Mouse (Mus musculus): ENCODE measurements around the gene Lactb. TPM values are rescaled to one million over a fixed set of nuclear protein-coding genes. Genes with fewer than 3 reads are reported as not detected.
A peak's percentile ranks its signal among the peaks of the same experiment; 100 is the strongest.

Lactb gene
- total RNA-seq, 2 experiments from 2014 or later = 18.8 to 21.7 TPM

DNA sequence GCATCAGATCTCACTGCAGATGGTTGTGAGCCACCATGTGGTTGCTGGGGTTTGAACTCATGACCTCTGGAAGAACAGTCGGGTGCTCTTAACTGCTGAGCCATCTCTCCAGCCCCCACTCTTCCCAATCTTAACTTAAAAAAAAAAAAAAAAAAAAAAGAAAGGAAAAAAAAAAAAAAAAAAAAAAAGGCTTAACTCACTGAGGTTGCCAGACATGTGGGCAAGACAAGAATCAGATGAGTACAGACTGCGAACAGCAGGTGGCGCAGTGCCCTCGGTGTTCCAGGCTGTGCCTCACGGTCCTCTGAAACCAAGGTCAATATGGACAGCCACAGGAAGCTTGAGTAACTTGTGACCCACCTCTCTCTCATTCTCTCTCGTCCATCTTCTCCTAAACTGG lies 25.8 kb upstream of the Lactb start:
- intact Hi-C loops (cut with DNase I) = loop anchor here (1.0 kb wide), 2 partner anchors 43 to 212 kb away; no protein-coding TSS in a partner anchor
- no peak overlapping the region for H3K4me3 ChIP-seq
- no peak overlapping the region for H3K27ac ChIP-seq
- peak; percentile 55 to 72 for DNase-seq (ENCODE audit: extremely low spot score in 1 of 2, low spot score in 2 of 2)
- TF ChIP-seq CTCF (IDR thresholded peaks at IDR 0.05) = peak; percentile 55

DNA sequence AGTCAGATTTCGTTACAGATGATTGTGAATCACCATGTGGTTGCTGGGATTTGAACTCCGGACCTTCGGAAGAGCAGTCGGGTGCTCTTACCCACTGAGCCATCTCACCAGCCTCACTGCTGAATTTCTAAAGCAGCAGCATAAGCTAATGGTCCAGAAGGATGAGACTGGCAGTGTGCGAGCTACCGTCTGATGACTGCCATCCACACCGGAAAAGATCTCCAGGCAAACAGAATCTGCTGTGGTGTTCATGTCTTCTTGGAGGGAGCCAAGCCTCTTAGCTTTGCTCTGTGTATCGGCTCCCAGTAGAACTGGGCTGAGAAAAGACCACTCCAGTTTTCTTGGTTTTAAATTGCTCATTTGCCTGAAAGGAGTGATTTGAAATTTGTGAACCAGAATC lies 24.4 kb upstream of the Lactb start:
- H3K27ac ChIP-seq = no peak overlapping the region
- no peak overlapping the region for H3K4me3 ChIP-seq
- intact Hi-C loops (cut with DNase I) = no loop called here
- no peak for DNase-seq (ENCODE audit: extremely low spot score in 1 of 2, low spot score in 2 of 2)
- TF ChIP-seq CTCF (IDR thresholded peaks at IDR 0.05) = no peak

DNA sequence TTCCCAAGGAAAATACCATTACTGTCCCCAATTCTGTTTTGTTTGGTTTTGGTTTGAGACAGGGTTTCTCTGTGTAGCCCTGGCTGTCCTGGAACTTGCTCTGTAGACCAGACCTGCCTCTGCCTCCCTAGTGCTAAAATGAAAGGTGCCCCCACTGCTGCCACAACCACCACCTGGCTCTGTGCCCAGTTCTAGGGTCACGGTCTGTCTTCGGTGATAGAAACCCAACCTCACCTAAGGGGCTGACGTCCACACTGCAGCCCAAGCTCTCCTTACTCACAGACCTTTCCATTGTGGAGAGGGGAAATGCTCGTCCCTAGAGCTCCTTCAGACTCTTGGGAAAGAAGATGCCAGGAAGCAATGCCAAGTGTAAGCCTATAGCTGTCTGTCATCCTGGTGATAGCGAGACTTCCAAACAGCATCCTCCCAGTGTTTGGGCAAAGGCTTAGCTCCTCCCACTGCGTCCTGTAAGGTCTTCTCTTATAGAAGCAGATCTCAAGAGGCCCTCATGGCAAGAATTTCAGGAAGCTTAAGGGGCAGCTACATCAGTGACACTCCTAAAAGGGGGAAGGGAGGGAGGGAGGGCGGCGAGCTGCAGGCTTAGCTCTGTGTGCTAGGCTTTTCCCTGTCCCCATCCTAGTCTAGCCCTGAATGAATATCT lies 16.6 kb upstream of the Lactb start:
- no peak for TF ChIP-seq CTCF (IDR thresholded peaks at IDR 0.05)
- intact Hi-C loops (cut with DNase I) = no loop called here
- Histone ChIP-seq H3K4me3 (no peak overlapping the region), H3K27ac (no peak overlapping the region)
- DNase-seq (ENCODE audit: extremely low spot score in 1 of 2, low spot score in 2 of 2) = no peak

DNA sequence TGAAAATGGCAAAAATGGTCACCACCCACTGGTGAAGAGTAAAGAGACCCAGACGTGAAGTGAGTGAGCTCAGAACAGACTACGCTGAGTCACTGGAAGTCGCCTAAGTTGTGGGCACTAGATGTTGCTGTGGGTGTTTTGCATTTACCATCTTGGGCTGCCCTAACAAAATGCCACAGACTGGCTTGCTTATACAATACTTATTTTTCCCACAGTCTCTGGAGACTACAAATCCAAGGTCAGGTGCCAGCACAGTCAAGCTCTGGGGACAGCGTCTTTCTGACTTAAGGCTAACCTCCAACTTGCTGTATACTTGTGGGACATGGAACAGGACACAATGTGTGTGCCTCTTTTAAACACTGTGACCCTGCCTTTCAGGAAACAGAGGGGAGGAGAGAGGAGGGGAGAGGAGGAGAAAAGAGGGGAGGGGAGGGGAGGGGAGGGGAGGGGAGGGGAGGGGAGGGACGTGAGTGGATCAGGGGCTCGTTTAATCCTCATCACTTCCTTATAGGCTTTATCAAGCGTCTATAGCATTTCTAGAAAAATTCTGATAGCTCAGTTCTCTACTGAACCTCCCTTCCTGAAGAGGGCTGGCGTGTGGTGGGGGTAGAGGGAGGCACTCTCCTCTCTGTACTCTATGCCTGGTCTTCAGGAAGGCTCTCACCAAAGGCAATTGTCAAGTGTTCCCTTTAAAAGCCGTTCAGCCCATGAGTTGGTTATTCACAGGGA lies 15.9 kb upstream of the Lactb start:
- no peak overlapping the region for H3K27ac ChIP-seq
- no peak overlapping the region for H3K4me3 ChIP-seq
- DNase-seq (ENCODE audit: extremely low spot score in 1 of 2, low spot score in 2 of 2) = no peak
- no peak for TF ChIP-seq CTCF (IDR thresholded peaks at IDR 0.05)
- intact Hi-C loops (cut with DNase I) = no loop called here

DNA sequence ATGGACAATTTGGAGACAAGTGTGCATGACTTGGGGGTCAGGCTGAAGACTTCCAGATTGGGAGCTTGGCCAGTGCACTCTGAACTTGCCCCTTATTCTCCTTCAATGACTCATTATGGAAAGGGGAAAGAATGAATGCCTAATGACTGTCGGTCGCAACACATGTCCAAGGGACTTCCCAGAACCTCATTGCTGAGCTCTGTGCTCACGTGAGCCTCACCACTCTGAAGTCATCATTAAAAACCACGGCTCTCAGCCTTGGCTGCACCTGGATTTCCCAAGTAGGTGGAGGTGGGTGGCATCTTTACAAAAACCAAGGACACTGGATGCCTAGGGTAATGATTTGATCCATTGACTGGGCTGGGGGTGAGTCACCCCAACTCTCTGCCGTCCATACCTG lies 14.8 kb upstream of the Lactb start:
- peak overlapping the region; percentile 24; the same call in 1 of the 2 replicates for H3K27ac ChIP-seq
- intact Hi-C loops (cut with DNase I) = no loop called here
- no peak for TF ChIP-seq CTCF (IDR thresholded peaks at IDR 0.05)

DNA sequence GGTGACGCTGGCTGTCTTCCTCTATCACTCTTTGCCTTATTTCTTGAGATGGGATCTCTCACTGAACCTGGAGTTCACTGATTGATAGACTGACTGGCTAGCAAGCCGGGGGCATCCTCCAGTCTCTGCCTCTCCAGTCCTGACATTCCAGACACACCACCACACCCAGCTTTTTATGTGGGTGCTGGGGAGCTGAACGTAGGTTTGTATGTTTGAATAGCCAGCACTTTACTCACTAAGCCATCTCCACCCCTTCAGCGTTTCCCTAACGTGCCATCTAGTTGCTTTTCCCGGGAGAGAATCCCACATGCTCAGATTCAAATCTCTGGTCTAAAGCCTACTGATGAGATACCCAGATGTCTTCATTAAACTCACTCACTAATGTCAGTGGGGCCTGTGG lies 14.3 kb upstream of the Lactb start:
- no peak for DNase-seq (ENCODE audit: extremely low spot score in 1 of 2, low spot score in 2 of 2)
- Histone ChIP-seq H3K4me3 (no peak overlapping the region), H3K27ac (peak overlapping the region; percentile 68)
- intact Hi-C loops (cut with DNase I) = loop anchor here (10.0 kb wide), 1 partner anchor 475 kb away; the partner anchor contains the start of gene Fbxl22
- TF ChIP-seq CTCF (IDR thresholded peaks at IDR 0.05) = no peak

More for the DNA sequence above, 14.8 kb upstream of the Lactb start:
- H3K4me3 ChIP-seq = no peak overlapping the region
- no peak for DNase-seq (ENCODE audit: extremely low spot score in 1 of 2, low spot score in 2 of 2)

DNA sequence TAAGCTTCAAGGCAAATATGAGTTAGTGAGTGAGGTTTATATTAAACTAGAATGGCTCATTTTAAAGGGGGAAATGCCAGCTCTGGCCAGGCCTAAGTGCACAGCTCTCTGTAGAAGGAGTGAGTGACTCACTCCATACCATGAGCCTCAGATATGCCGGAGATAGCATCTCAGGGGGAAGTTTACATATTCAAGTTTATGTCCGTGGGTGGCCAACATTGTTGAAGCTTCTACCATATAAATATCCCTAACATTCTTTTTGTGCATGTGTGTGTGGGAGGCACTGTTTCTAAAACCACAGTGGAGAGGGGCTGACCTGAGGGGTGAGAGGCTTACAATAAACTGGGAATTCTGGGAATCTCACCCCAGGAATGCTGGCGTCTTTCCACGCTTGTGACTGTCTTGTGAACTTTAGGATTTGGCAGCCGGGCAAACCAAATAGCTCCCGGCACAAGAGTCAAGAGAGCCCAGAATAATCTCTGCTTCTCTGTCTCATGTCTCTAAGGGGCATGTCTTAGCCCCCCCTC lies 13.7 kb upstream of the Lactb start:
- intact Hi-C loops (cut with DNase I) = loop anchor here (10.0 kb wide), 1 partner anchor 474 kb away; the partner anchor contains the start of gene Fbxl22
- TF ChIP-seq CTCF (IDR thresholded peaks at IDR 0.05) = no peak
- peak overlapping the region; percentile 68 for H3K27ac ChIP-seq
- DNase-seq (ENCODE audit: extremely low spot score in 1 of 2, low spot score in 2 of 2) = peak in 1 of 2 experiments; percentile 29
- H3K4me3 ChIP-seq = no peak overlapping the region

DNA sequence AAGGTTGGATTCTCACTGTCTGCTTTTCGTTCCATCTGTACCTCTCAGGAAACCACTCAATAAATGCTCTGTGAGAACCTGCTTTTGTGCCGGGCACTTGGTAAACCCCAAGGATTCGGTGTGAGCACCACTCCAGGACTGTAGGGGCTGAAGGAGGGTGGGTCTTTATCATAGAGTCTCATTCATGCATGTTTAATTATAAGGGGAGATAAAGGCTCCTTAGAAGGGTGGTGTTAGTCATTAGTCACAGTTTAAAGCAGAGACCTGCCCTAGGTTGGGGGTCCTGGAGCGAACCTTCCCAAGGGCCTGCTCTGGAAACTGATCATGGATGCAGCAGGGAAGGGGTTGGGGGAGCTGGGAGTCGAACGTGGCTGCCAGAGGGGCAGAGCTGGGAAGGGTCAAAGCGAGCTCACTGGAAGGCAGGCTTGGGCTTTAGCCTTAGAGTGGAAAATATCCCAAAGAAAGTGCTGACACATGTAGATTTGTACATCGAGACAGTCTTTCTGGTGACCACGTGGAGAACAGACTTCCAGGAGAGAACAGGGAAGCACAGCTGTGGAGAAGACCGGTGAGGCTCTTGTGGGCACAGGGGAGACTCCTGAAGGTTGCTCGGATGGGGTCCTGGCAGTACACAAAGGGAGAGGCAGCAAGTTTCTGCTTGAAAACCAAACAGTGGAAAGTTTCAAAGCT lies 13.1 kb upstream of the Lactb start:
- Histone ChIP-seq H3K27ac (peak overlapping the region; percentile 68), H3K4me3 (no peak overlapping the region)
- no peak for TF ChIP-seq CTCF (IDR thresholded peaks at IDR 0.05)
- intact Hi-C loops (cut with DNase I) = loop anchor here (10.0 kb wide), 1 partner anchor 474 kb away; the partner anchor contains the start of gene Fbxl22
- no peak for DNase-seq (ENCODE audit: extremely low spot score in 1 of 2, low spot score in 2 of 2)

DNA sequence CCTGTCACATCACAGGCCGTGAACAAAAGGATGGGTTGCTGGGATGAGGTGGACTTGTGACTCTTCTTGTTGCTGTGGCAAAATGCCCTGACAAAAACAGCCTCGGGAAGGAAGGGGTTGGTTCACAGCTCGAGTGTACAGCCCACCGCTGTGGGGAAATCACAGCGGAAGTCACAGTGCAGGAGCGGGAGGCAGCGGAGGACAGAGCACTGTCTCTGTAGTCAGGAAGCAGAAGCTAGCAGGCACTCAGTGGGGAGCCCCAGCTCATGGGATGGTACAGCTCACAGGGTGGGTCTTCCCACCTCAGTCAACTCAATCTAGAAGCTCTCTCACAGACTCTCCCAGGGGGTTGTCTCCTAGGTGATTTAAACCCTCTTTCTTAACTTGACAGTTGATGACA lies 10.1 kb upstream of the Lactb start:
- no peak for TF ChIP-seq CTCF (IDR thresholded peaks at IDR 0.05)
- no peak for DNase-seq (ENCODE audit: extremely low spot score in 1 of 2, low spot score in 2 of 2)
- intact Hi-C loops (cut with DNase I) = loop anchor here (10.0 kb wide), 1 partner anchor 471 kb away; the partner anchor contains the start of gene Fbxl22
- H3K27ac ChIP-seq = no peak overlapping the region
- no peak overlapping the region for H3K4me3 ChIP-seq

DNA sequence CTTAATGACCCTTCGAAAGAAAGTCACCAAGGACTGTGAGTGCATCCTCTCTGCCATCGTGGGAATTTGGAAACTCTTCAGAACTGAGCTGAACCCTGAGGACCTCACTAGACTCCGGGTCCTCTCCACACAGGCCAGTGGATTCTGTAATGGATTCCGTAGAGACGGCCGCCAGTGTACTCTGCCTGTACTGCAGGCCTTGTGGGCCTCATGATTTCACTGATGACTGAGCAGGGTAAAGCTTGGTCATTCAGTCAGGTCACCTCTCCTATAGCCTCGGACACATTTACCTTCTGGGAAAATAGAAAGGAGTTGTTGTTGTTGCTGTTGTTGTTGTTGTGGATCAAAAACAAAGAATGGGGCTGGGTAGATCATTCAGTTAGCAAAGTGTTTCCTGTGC lies 6.8 kb upstream of the Lactb start:
- no peak for DNase-seq (ENCODE audit: extremely low spot score in 1 of 2, low spot score in 2 of 2)
- no peak overlapping the region for H3K4me3 ChIP-seq
- intact Hi-C loops (cut with DNase I) = loop anchor here (10.0 kb wide), 1 partner anchor 467 kb away; the partner anchor contains the start of gene Fbxl22
- no peak overlapping the region for H3K27ac ChIP-seq
- TF ChIP-seq CTCF (IDR thresholded peaks at IDR 0.05) = no peak

DNA sequence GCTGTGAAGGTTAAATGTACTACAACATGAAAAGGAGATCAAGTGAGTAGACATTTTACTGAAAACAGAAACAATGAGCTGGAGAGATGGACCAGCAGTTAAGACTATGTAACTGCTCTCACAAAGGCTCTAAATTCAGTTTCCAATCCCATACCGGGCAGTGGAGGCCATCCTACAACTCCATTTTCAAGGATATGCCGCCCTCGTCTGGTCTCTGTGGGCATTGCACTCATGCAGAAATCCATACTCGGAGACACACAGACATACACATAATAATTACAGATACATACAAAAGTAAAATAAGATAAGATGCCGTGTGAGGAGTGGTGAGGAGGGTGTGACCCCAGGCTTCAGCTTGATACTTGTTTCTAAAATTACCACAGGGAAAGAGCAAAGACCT lies 5.2 kb upstream of the Lactb start:
- intact Hi-C loops (cut with DNase I) = loop anchor here (10.0 kb wide), 1 partner anchor 466 kb away; the partner anchor contains the start of gene Fbxl22
- no peak overlapping the region for H3K4me3 ChIP-seq
- H3K27ac ChIP-seq = no peak overlapping the region
- peak; percentile 75 for TF ChIP-seq CTCF (IDR thresholded peaks at IDR 0.05)
- peak in 1 of 2 experiments; percentile 65 for DNase-seq (ENCODE audit: extremely low spot score in 1 of 2, low spot score in 2 of 2)

Data from left cerebral cortex, adult 2 months (tissue).